Mouse (Mus musculus): ENCODE results near the gene Pga5. TPM values are rescaled to one million over a fixed set of nuclear protein-coding genes. Genes with fewer than 3 reads are reported as not detected.

Gene Pga5
- polyA plus RNA-seq, 1 experiment = not detected

GRCm38 (mm10) chr19:10712194-10712593 lies 34.3 kb upstream of the Pga5 start:
- peaks cover 25% of the 10 kb centered on the region for H3K36me3 ChIP-seq (ENCODE audit: control insufficient read depth, insufficient read depth, low read length)
- H3K4me1 ChIP-seq (ENCODE audit: control insufficient read depth, insufficient read depth, insufficient read length) = no peaks in the 10 kb centered on the region

GRCm38 (mm10) chr19:10710751-10711150 lies 32.9 kb upstream of the Pga5 start:
- Histone ChIP-seq H3K4me3 (ENCODE audit: extremely low read depth, insufficient read depth, insufficient read length) (no peak overlapping the region), H3K4me1 (ENCODE audit: control insufficient read depth, insufficient read depth, insufficient read length) (no peaks in the 10 kb centered on the region), H3K27me3 (ENCODE audit: control insufficient read depth, insufficient read depth, low read length) (no peaks in the 10 kb centered on the region), H3K36me3 (ENCODE audit: control insufficient read depth, insufficient read depth, low read length) (peaks cover 25% of the 10 kb centered on the region), H3K27ac (ENCODE audit: insufficient read depth, low read length) (no peak overlapping the region)
- WGBS = 93% methylated on average over 4 of the region's 4 CpGs
- TF ChIP-seq CTCF (IDR thresholded peaks at IDR 0.05; ENCODE audit: extremely low read depth, insufficient read depth, insufficient read length, insufficient replicate concordance) (no peak), POLR2A (IDR thresholded peaks at IDR 0.05; ENCODE audit: low read depth, low read length) (no peak)
- DNase-seq (ENCODE audit: low read depth in 1 of 2, low spot score in 2 of 2) = no peak

More at GRCm38 (mm10) chr19:10712194-10712593, 34.3 kb upstream of the Pga5 start:
- DNase-seq (ENCODE audit: low read depth in 1 of 2, low spot score in 2 of 2) = no peak
- no peak overlapping the region for H3K27ac ChIP-seq (ENCODE audit: insufficient read depth, low read length)
- H3K4me3 ChIP-seq (ENCODE audit: extremely low read depth, insufficient read depth, insufficient read length) = no peak overlapping the region
- no peaks in the 10 kb centered on the region for H3K27me3 ChIP-seq (ENCODE audit: control insufficient read depth, insufficient read depth, low read length)
- 95% methylated on average over 7 of the region's 7 CpGs for WGBS
- no peak for TF ChIP-seq CTCF (IDR thresholded peaks at IDR 0.05; ENCODE audit: extremely low read depth, insufficient read depth, insufficient read length, insufficient replicate concordance)
- TF ChIP-seq POLR2A (IDR thresholded peaks at IDR 0.05; ENCODE audit: low read depth, low read length) = no peak

- Histone ChIP-seq H3K27ac (ENCODE audit: insufficient read depth, low read length) (no peak overlapping the region), H3K4me1 (ENCODE audit: control insufficient read depth, insufficient read depth, insufficient read length) (no peaks in the 10 kb centered on the region), H3K27me3 (ENCODE audit: control insufficient read depth, insufficient read depth, low read length) (no peaks in the 10 kb centered on the region), H3K36me3 (ENCODE audit: control insufficient read depth, insufficient read depth, low read length) (peaks cover 25% of the 10 kb centered on the region), H3K4me3 (ENCODE audit: extremely low read depth, insufficient read depth, insufficient read length) (no peak overlapping the region)
- DNase-seq (ENCODE audit: low read depth in 1 of 2, low spot score in 2 of 2) = peak; percentile 30 to 43
- 66% methylated on average over 9 of the region's 9 CpGs for WGBS
- no peak for TF ChIP-seq POLR2A (IDR thresholded peaks at IDR 0.05; ENCODE audit: low read depth, low read length)
- peak; percentile 58; the same call in 1 of the 2 replicates for TF ChIP-seq CTCF (IDR thresholded peaks at IDR 0.05; ENCODE audit: extremely low read depth, insufficient read depth, insufficient read length, insufficient replicate concordance)
Observed at GRCm38 (mm10) chr19:10710088-10710511, 32.2 kb upstream of the Pga5 start.

- H3K27me3 ChIP-seq (ENCODE audit: control insufficient read depth, insufficient read depth, low read length) = no peaks in the 10 kb centered on the region
- H3K4me3 ChIP-seq (ENCODE audit: extremely low read depth, insufficient read depth, insufficient read length) = no peak overlapping the region
- WGBS = 14% methylated on average over 8 of the region's 8 CpGs
- H3K4me1 ChIP-seq (ENCODE audit: control insufficient read depth, insufficient read depth, insufficient read length) = no peaks in the 10 kb centered on the region
- H3K27ac ChIP-seq (ENCODE audit: insufficient read depth, low read length) = no peak overlapping the region
- peaks cover 25% of the 10 kb centered on the region for H3K36me3 ChIP-seq (ENCODE audit: control insufficient read depth, insufficient read depth, low read length)
- TF ChIP-seq CTCF (IDR thresholded peaks at IDR 0.05; ENCODE audit: extremely low read depth, insufficient read depth, insufficient read length, insufficient replicate concordance) (peak; percentile 95), POLR2A (IDR thresholded peaks at IDR 0.05; ENCODE audit: low read depth, low read length) (no peak)
- DNase-seq (ENCODE audit: low read depth in 1 of 2, low spot score in 2 of 2) = peak; percentile 36 to 80
Observed at GRCm38 (mm10) chr19:10709360-10710087, 31.7 kb upstream of the Pga5 start.

- no peaks in the 10 kb centered on the region for H3K4me1 ChIP-seq (ENCODE audit: control insufficient read depth, insufficient read depth, insufficient read length)
- no peak for DNase-seq (ENCODE audit: low read depth in 1 of 2, low spot score in 2 of 2)
- no peak overlapping the region for H3K27ac ChIP-seq (ENCODE audit: insufficient read depth, low read length)
- no peak overlapping the region for H3K4me3 ChIP-seq (ENCODE audit: extremely low read depth, insufficient read depth, insufficient read length)
- H3K36me3 ChIP-seq (ENCODE audit: control insufficient read depth, insufficient read depth, low read length) = peaks cover 25% of the 10 kb centered on the region
- TF ChIP-seq CTCF (IDR thresholded peaks at IDR 0.05; ENCODE audit: extremely low read depth, insufficient read depth, insufficient read length, insufficient replicate concordance) (no peak), POLR2A (IDR thresholded peaks at IDR 0.05; ENCODE audit: low read depth, low read length) (no peak)
- no peaks in the 10 kb centered on the region for H3K27me3 ChIP-seq (ENCODE audit: control insufficient read depth, insufficient read depth, low read length)
- 78% methylated on average over 6 of the region's 6 CpGs for WGBS
Observed at GRCm38 (mm10) chr19:10708900-10709299, 31.0 kb upstream of the Pga5 start.

GRCm38 (mm10) chr19:10707881-10708280 lies 30.0 kb upstream of the Pga5 start:
- 91% methylated on average over 1 of the region's 1 CpGs for WGBS

More at GRCm38 (mm10) chr19:10707881-10708280, 30.0 kb upstream of the Pga5 start:
- TF ChIP-seq POLR2A (IDR thresholded peaks at IDR 0.05; ENCODE audit: low read depth, low read length) = no peak
- no peak for TF ChIP-seq CTCF (IDR thresholded peaks at IDR 0.05; ENCODE audit: extremely low read depth, insufficient read depth, insufficient read length, insufficient replicate concordance)
- Histone ChIP-seq H3K27ac (ENCODE audit: insufficient read depth, low read length) (no peak overlapping the region), H3K4me3 (ENCODE audit: extremely low read depth, insufficient read depth, insufficient read length) (no peak overlapping the region), H3K27me3 (ENCODE audit: control insufficient read depth, insufficient read depth, low read length) (no peaks in the 10 kb centered on the region), H3K36me3 (ENCODE audit: control insufficient read depth, insufficient read depth, low read length) (peaks cover 19% of the 10 kb centered on the region), H3K4me1 (ENCODE audit: control insufficient read depth, insufficient read depth, insufficient read length) (no peaks in the 10 kb centered on the region; the same call in 1 of the 2 replicates)
- no peak for DNase-seq (ENCODE audit: low read depth in 1 of 2, low spot score in 2 of 2)

Measured in spleen, adult 2 months (tissue).